Mouse (Mus musculus) NIH3T3 (cell line): ENCODE results near the gene Tmprss3.
A peak's percentile ranks its signal among the peaks of the same experiment; 100 is the strongest.

Experiments
- DNase-seq: peaks from one replicate; pipeline ENCODE4 v3.0.0-alpha.2; 2012; ENCODE audit warnings: low read depth

Gene Tmprss3

GRCm38 (mm10) chr17:31198877-31199276, at the start of gene Tmprss3:
Gene Tmprss3 (minus strand): TSS chr17:31198977.
- DNase-seq = no peak

- DNase-seq = no peak
Observed at GRCm38 (mm10) chr17:31247144-31247543, 48.4 kb upstream of the Tmprss3 start.

DNA sequence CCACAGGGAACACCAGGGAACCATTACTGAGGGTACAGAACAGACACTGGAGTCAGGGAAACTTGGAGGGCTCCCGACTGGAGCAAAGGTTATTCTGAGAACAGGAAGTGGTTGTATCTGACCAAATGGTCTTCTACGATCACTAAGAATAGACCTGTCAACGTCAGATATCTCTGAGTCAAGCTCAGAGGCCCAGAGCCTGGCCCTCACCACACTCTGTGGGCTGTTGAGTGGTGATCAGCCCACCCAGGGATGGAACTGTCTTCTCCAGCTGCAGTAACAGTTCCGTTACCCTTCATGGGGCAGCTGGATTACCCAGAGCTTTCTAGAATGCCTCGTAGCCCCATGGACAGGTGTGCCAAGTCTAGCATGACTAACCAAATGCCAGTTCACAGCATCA, 46.5 kb upstream of the Tmprss3 start:
- DNase-seq = no peak

- peak; percentile 10 for DNase-seq
Observed at GRCm38 (mm10) chr17:31242764-31243163, 44.0 kb upstream of the Tmprss3 start.

GRCm38 (mm10) chr17:31241156-31241555, 42.4 kb upstream of the Tmprss3 start:
- DNase-seq = no peak

GRCm38 (mm10) chr17:31238234-31239020, 39.6 kb upstream of the Tmprss3 start:
- no peak for DNase-seq

- no peak for DNase-seq
Observed at GRCm38 (mm10) chr17:31235915-31236314, 37.1 kb upstream of the Tmprss3 start.

DNA sequence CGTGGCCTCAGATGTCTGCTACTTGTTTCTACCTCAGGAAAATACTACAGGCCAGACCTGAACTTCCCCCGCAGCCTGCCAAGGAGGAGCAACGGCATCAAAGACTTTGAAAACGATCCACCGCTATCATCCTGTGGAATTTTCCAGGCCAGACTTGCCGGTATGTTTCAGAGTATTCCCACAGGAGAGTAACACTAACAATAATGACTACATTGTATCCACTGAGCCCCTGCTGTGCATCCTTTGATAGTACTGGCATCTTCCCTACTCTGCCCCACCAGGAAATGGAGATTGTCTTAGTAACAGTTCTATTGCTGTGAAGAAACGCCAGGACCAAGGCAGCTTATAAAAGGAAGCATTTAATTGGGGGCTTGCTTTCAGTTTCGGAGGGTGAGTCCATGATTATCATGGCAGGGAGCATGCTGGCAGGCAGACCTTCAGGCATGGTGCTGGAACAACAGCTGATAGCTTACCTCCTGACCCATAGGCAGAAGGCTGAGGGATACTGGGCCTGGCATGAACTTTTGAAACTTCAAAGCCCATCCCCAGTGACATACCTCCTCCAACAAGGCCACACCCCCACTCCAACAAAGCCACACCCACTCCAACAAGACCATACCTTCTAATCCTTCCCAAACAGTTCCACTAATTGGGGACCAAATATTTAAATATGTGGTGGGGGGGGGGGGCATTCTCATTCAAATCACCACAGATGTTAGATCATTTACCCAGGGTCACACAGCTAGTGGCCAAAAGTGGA, 33.7 kb upstream of the Tmprss3 start:
- DNase-seq = no peak

DNA sequence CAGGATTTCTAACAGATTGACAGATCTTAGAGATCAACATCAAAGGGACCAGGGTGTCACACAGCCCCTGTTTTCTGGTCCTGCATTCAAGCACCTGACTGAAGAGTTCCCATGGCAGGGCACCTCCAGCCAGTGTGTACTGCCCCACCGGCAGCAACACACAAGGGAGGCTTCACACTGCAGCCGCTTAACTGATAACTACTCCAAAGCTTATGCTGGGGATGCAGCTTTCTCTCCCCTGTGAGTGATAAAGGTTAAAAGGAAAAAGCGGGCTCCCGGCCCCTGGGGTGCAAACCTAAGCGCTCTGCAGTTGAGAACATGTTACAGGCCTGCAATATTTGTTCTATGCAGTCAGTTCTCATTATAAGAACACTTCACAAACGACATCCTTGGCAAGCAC, 33.0 kb upstream of the Tmprss3 start:
- DNase-seq = no peak

DNA sequence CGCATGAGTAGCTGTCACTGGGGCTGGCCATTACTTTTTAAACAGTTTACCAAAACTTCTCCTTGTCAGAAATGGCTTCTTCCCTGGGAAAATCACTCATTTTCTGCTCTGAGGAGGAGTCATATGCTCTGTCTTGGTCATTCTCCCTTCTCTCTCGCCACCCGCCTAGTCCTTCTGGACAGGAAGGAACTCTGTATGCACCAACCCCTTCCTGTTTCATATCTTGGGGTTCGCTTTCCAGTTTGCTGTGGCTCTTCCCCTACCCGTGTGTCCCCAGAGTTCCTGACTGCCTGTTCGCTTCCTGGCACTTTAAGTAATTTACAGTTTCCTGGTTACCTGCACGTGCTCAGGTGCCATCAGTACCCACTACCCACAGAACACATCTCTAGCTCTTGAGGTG, 28.2 kb upstream of the Tmprss3 start:
- no peak for DNase-seq

- no peak for DNase-seq
Observed at GRCm38 (mm10) chr17:31226368-31226767, 27.6 kb upstream of the Tmprss3 start.

DNA sequence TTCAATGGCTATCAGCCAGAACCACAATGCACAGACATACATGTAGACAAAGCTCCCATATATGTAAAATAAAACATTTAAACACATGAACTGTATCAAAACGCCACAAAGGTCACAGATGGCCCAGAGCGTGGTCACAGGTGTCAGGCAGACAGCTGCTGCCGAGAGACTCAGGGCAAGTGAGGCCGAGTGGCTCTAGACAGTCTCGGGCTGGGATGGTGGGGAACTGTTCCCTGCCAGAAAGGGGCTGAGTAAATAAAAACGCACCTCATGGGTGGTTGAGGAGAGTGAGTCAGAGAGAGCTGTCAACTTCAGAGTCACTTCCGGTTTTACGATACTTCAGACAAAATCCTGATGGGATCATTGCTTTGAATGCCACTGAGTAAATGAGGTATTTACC, 25.8 kb upstream of the Tmprss3 start:
- no peak for DNase-seq

- DNase-seq = no peak
Observed at GRCm38 (mm10) chr17:31223835-31224234, 25.1 kb upstream of the Tmprss3 start.

DNA sequence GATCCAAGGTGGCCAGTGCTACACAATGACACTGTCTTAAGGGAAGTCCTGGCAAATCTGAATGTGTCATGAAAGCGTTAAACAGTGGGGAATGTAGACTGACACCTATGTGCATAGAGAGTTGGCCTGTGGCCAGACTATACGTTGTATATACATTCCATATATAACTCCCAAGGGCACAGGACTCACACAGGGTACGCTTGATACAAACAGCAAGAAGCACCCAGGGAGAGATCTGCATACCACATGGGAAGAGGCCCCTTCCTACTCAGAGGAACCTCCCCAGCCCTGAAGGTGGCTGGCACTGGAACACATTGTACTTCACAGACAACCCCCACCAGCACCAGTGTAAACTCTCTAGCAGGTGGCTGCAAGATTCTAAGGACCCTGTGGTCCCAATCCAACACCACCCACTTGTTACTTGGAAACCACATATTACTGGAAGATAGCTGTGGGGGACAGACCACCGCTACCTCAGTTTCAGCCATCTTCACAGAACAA, 24.1 kb upstream of the Tmprss3 start:
- DNase-seq = no peak

DNA sequence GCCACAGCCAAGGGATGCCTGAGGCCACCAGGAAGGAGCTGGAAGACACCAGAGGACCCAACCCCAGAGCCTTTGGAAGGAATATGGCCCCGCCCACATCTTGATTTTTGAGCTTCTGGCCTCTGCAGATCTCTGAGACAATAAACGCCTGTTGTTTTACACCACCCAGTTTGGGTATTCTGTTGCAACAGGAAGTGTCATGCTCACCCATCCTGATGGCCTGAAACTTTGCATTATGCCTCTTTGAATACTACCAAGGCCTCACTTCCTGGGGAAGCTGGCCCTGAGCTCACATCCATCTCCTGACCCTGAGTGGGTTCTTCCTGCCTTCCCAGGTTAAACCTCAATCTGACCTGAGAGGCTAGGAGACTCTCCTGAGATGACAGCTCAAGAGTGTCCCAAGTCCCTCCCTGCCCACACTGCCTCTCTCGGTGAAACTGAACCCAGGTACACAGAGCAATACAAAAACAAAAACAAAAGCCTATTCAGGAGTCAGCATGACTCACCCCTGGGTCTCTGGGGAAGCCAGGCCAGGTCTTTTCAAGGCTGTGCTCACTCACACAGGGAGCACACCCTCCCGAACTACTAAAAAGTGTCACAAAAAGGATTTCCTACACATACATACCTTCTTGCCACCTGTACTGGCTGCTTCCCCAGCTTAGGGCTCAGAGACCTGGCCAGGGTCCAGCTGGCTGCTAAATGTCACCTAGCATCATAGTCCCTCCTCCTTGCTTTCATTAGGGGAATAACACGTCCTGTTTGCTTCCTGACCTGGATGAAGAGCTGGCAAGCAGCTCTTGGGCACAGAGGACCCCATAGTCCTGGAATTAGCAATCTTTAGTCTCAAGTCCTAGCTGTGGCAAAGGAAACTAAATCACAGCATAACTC, 17.5 kb upstream of the Tmprss3 start:
- no peak for DNase-seq

- no peak for DNase-seq
Observed at GRCm38 (mm10) chr17:31211881-31212280, 13.1 kb upstream of the Tmprss3 start.

DNA sequence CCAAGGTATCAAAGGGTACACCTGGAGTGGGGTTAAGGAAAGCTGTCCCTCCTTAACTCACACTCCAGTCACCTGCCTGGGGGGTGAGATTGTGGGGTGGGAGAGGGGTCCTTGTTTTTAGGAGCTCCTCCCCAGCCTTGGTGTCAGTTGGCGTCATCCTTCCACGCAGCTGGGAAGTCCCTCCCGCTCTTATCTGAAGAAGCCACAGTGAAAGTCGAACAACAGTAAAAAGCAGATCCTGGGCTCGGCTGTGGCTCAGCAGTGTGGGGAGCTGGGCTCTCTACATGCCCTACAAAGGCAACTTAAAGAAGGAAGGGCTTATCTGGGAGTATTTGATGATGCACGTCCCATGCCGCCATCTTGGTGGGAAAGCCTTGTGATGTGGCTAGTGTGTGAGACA, 11.5 kb upstream of the Tmprss3 start:
- no peak for DNase-seq

DNA sequence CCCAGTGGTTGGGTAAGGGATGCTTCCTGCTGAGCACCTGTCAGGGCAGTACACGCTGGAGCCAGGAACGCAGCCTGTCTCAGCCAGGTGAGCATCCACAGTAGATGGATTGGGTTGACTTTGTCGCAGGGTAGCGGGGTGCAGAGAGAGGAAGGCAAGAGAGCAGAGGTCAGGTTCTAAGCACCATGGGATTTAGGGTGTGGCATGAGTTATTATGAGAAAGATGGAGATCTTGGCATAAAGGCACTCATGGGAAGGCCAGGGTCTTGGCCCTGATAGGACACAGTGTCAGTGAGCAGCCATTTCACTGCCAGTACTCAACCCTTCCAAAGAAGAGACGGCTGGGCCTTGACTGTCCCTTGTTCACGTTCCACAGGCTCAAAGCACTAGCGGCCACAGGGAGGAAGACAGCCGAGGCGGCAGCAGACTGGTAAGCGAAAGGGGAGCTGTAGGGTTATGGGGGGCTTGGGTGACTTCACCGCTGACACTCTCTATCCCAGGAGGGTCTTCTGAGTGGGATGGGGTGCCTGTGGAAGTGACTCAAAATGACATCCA, 10.7 kb upstream of the Tmprss3 start:
- DNase-seq = no peak

GRCm38 (mm10) chr17:31208654-31209053, 9.9 kb upstream of the Tmprss3 start:
- no peak for DNase-seq

DNA sequence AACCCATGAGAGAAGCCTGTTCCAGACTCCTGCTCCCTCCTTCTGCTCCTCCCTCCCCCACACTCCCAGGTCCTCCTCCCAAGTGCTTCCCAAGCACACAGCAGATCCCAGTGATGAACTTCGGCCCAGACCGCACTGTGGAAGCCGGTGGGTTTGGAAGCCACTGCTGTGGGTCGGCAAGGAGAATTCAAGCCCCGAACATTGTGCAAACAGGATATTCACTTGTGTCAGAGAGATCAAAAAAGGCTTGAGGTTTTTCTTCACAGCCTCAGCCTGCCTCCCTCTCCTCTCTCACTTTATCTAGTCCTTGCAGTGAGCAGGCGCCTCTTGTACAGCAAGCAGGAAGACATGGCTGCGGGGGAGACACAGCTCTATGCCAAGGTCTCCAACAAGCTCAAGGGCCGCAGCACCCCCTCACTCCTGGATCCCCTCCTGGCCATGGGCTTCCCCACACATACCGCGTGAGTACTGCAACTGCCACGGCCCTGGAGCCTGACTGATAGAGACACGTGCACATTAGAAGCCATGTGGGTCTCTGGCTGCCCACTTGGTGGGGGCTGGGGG, 9.1 kb upstream of the Tmprss3 start, which contains the start of gene Ubash3a:
TSS of gene Ubash3a (plus strand) at position 103 of the 564 bp plus-strand sequence.
- DNase-seq = no peak

DNA sequence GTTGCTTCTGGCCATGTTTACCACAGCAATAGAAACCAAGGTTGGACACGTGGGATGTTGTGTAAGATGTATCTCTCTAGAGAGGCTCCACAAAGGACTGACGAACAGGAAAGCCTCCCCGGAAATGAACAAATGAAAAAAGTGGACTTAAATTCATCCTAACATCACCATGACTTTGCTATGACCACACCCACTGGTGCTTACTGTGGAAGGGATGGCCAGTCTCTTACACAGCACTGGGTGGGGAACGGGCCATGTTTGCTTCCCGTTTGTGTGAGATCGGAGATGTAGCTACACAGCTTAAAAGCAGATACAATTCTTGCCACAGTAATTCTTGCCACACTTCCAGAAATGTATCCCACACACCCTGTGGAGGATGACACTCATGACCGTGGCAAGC, 2.5 kb downstream of the Tmprss3 start:
- no peak for DNase-seq

- no peak for DNase-seq
Observed at GRCm38 (mm10) chr17:31195207-31195606, 3.6 kb downstream of the Tmprss3 start.
